In the genomic region with DNA sequence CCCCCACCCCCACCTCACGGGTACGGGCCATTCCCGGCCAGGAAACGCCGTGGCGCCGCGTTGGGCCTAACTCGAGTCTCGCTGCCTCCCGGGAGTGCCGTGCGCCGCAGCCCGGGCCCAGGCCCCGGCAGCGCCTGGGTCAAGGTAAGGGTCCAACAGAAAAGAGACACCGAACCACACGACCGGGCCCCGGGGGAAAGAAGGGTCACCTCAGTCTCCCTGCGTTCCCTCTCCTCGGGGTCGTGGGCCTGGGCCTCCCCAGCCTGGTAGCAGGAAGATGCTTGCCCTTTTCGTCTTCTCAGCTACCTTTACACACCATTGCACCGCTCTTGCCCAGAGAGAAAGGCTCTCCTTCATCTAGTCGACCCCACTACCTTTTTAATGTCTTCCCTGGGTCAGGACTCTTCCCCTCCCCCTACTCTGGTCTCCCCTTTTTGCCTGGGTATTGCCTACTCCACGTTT, we compare ENCODE assay signal across 8 mouse cellular contexts. TPM values are rescaled to one million over a fixed set of nuclear protein-coding genes. Genes with fewer than 3 reads are reported as not detected.
A peak's percentile ranks its signal among the peaks of the same experiment; 100 is the strongest.
DNase-seq lines count a peak whose midpoint lies in the region; ATAC-seq and TF ChIP-seq lines count a peak whose summit lies in the region.

No protein-coding gene starts in this region.

- H3K4me3 ChIP-seq in forebrain, embryonic 11.5 days (ENCODE audit: low read depth, low read length), result peak overlapping the region; percentile 94
- H3K4me3 ChIP-seq in liver, embryonic 14.5 days (ENCODE audit: insufficient read depth in 1 of 2, low read depth in 2 of 2, low read length in 2 of 2), result peak overlapping the region; percentile 91 to 97

- H3K9ac ChIP-seq in forebrain, embryonic 11.5 days (ENCODE audit: low read length), result peak overlapping the region; percentile 99
- H3K9ac ChIP-seq in liver, embryonic 14.5 days (replicated peaks), result peak overlapping the region; percentile 99

- TF ChIP-seq CTCF in liver, embryonic 14.5 days (IDR thresholded peaks at IDR 0.05; ENCODE audit: low read depth), result no peak

- under 1% methylated on average over 28 of the region's 28 CpGs for WGBS in forebrain, embryonic 11.5 days
- under 1% methylated on average over 28 of the region's 28 CpGs for WGBS in liver, embryonic 14.5 days (ENCODE audit: insufficient replicate concordance)

- ATAC-seq in forebrain, embryonic 11.5 days (replicated peaks; ENCODE audit: low FRiP score), result no peak
- no peak for ATAC-seq in liver, embryonic 14.5 days (ENCODE audit: insufficient read depth)

- DNase-seq in embryo, embryonic 11.5 days (ENCODE audit: low read depth, low spot score), result peak; percentile 16
- no peak for DNase-seq in embryo, embryonic 9.5 days (ENCODE audit: extremely low spot score)
- peak; percentile 57 for DNase-seq in 3T3-L1 (ENCODE audit: low read depth, low spot score)
- no peak for DNase-seq in forebrain, embryonic 11.5 days (ENCODE audit: low spot score)
- peak in 1 of 3 experiments; percentile 26 for DNase-seq in liver, embryonic 14.5 days (ENCODE audit: low read depth in 3 of 3, low spot score in 3 of 3)
- DNase-seq in frontal cortex, postnatal 14 days (ENCODE audit: low spot score in 2 of 2), result no peak
- no peak for DNase-seq in adrenal gland, postnatal 10 days
- DNase-seq in thymus, postnatal 14 days, result no peak

- peak overlapping the region; percentile 100 for H3K27ac ChIP-seq in forebrain, embryonic 11.5 days (ENCODE audit: low read depth, low read length)
- peak overlapping the region; percentile 95 for H3K27ac ChIP-seq in liver, embryonic 14.5 days

- H3K4me1 ChIP-seq in forebrain, embryonic 11.5 days (replicated peaks; ENCODE audit: control insufficient read depth, insufficient read depth, low read length), result peaks cover 15% of the 10 kb centered on the region
- peaks cover 20 to 23% of the 10 kb centered on the region in 2 experiments for H3K4me1 ChIP-seq in liver, embryonic 14.5 days (replicated peaks; ENCODE audit: control insufficient read depth in 2 of 2, insufficient read depth in 2 of 2, low read length in 1 of 2)

- H3K27me3 ChIP-seq in forebrain, embryonic 11.5 days (ENCODE audit: control insufficient read depth, insufficient read depth, low read length), result no peaks in the 10 kb centered on the region
- no peaks in the 10 kb centered on the region for H3K27me3 ChIP-seq in liver, embryonic 14.5 days (ENCODE audit: control insufficient read depth, insufficient read depth, low read length)

- no peak for TF ChIP-seq EP300 in liver, embryonic 14.5 days (IDR thresholded peaks at IDR 0.05; ENCODE audit: low read depth)

- no peaks in the 10 kb centered on the region for H3K36me3 ChIP-seq in forebrain, embryonic 11.5 days (ENCODE audit: control insufficient read depth, insufficient read depth, low read length)
- peaks cover 4% of the 10 kb centered on the region for H3K36me3 ChIP-seq in liver, embryonic 14.5 days (replicated peaks; ENCODE audit: control insufficient read depth, insufficient read depth, low read depth)

- H3K4me2 ChIP-seq in forebrain, embryonic 11.5 days (ENCODE audit: low read depth, low read length, severe bottlenecking), result peak overlapping the region; percentile 95
- H3K4me2 ChIP-seq in liver, embryonic 14.5 days (ENCODE audit: low read depth), result peak overlapping the region; percentile 94

- H3K9me3 ChIP-seq in forebrain, embryonic 11.5 days (ENCODE audit: control insufficient read depth, low read length), result no peaks in the 10 kb centered on the region
- no peaks in the 10 kb centered on the region for H3K9me3 ChIP-seq in liver, embryonic 14.5 days (ENCODE audit: control insufficient read depth, low read length)

RNA-seq across cellular contexts. Expression of gene Setd5, which starts 0.4 kb away (rescaled TPM):
- 88.6 and 92.3 TPM in 2 replicates for polyA plus RNA-seq in forebrain, embryonic 11.5 days (2014; fragmentation: Nextera tagmentation; extraction: Ambion mirVana)
- 10.5 and 11.8 TPM in 2 replicates for polyA plus RNA-seq in liver, embryonic 14.5 days (2012; rRNA removed)
- 14.1 and 16.2 TPM in 2 replicates for polyA plus RNA-seq in liver, embryonic 14.5 days (2014; fragmentation: Nextera tagmentation; extraction: Ambion mirVana)
- total RNA-seq in adrenal gland, postnatal 10 days (2021), result 100 to 1,000 TPM in 1 of 2 experiments, 10 to 100 TPM in 1; 84.7 to 117 TPM

RNA-seq across cellular contexts. Expression of gene Thumpd3, which starts 31.6 kb away (rescaled TPM):
- 54.8 and 58.6 TPM in 2 replicates for polyA plus RNA-seq in forebrain, embryonic 11.5 days (2014; fragmentation: Nextera tagmentation; extraction: Ambion mirVana)
- polyA plus RNA-seq in liver, embryonic 14.5 days (2012; rRNA removed), result 14.0 and 19.6 TPM in 2 replicates
- 35.4 and 35.7 TPM in 2 replicates for polyA plus RNA-seq in liver, embryonic 14.5 days (2014; fragmentation: Nextera tagmentation; extraction: Ambion mirVana)
- 10 to 100 TPM; 30.9 to 35.1 TPM for total RNA-seq in adrenal gland, postnatal 10 days (2021)

Comparison
In these comparisons a context has a peak if more than half of its experiments do, and no peak if none do; other contexts are left out.
1. DNase-seq: peak in embryo, embryonic 11.5 days (single experiment) and 3T3-L1 (single experiment); none in embryo, embryonic 9.5 days (single experiment), forebrain, embryonic 11.5 days (single experiment), frontal cortex, postnatal 14 days (0 of 2), adrenal gland, postnatal 10 days (single experiment) and thymus, postnatal 14 days (single experiment).